Mouse (Mus musculus): ENCODE measurements around the gene Cd3e.

DNA sequence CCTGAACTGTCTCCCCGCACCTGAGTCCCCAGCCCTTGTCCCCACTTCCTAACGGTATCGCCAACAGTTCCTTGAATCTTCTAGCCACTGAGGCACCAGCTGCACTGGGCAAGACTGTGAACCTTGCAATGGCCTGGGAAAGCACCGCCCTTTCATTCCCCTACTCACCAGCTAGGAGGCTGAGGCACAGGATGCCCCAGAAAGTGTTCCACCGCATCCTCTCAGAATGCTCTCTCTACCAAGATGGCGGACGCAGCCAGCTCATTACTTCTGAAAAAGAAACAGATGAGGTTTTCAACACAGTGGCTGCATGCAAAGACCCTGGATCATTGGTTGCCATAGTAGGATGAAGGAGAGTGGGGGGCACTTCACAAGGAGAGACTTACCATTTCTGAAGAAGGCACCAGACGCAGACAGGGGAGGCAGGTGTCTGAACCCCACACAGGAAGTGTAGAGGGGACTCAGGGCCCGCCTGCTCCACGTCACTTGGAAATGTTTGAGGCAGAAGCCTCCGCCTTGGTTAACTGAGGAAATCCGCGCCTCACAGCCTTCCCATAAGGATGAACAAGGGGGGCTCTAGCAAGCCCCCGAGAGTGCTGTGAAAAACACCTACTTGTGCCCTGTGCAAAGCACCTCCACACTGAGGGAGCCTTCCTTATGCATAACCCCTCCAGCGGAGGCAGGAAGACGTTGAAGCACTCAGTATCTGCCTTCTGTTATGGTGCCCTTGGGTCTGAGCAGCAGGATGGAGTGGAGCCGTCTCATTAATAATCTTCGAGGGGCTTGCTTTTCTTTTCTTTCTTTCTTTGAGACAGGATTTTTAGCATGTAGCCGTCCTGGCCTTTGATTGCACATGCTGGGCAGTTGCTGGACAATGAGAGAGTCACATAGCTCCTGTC, at the start of gene Cd3e:
- TF ChIP-seq CTCF (IDR thresholded peaks at IDR 0.05), result no peak
- TF ChIP-seq EP300 (IDR thresholded peaks at IDR 0.05; ENCODE audit: insufficient read depth, low read depth, low read length), result no peak
